Mouse (Mus musculus) hindbrain, embryonic 15.5 days (tissue): ENCODE results near the gene Slc2a8. TPM values are rescaled to one million over a fixed set of nuclear protein-coding genes. Genes with fewer than 3 reads are reported as not detected.
A peak's percentile ranks its signal among the peaks of the same experiment; 100 is the strongest.
"Not testable (repeated sequence)": the region's sequence is repeated elsewhere in the genome, so short reads cannot be mapped to it uniquely, and the experiment has no call there.

Source experiments
- ATAC-seq: fragments of 200-750 bp; cut with Nextera tagmentation; 2 replicates; pipeline ENCODE4 v1.8.0; 2017; ENCODE audit warnings: low read depth, moderate number of reproducible peaks, moderate TSS enrichment; ENCODE audit not compliant: low FRiP score
- H3K27ac ChIP-seq: fragments of 300-500 bp; sonication (generic); replicated peaks from 2 replicates; pipeline ENCODE4 v1.5.1; 2015; ENCODE audit warnings: mild to moderate bottlenecking, inconsistent platforms
- H3K27me3 ChIP-seq: fragments of 300-500 bp; sonication (generic); 2 replicates; pipeline ENCODE4 v1.6.1; 2015; ENCODE audit warnings: control low read depth, inconsistent platforms
- H3K36me3 ChIP-seq: fragments of 300-500 bp; sonication (generic); 2 replicates; pipeline ENCODE4 v1.6.1; 2015; ENCODE audit warnings: control low read depth, inconsistent platforms
- H3K4me1 ChIP-seq: fragments of 300-500 bp; sonication (generic); replicated peaks from 2 replicates; pipeline ENCODE4 v1.6.1; 2015; ENCODE audit warnings: control low read depth, inconsistent platforms
- H3K4me2 ChIP-seq: fragments of 300-500 bp; sonication (generic); 2 replicates; pipeline ENCODE4 v1.6.1; 2015; ENCODE audit warnings: moderate library complexity, mild to moderate bottlenecking, inconsistent platforms
- H3K4me3 ChIP-seq: fragments of 300-500 bp; sonication (generic); 2 replicates; pipeline ENCODE4 v1.5.1; 2015; ENCODE audit warnings: mild to moderate bottlenecking, inconsistent platforms
- H3K9ac ChIP-seq: fragments of 300-500 bp; sonication (generic); 2 replicates; pipeline ENCODE4 v1.6.1; 2015; ENCODE audit warnings: inconsistent platforms
- H3K9me3 ChIP-seq: fragments of 300-500 bp; sonication (generic); 2 replicates; pipeline ENCODE4 v1.6.1; 2016; ENCODE audit warnings: control low read depth, inconsistent platforms
- WGBS: fragments of 180-500 bp; shearing (Covaris S2); methylation state at CpG from one replicate; pipeline ENCODE4 v1.1.7; 2015; 5-methylcytosine and 5-hydroxymethylcytosine counted together
- polyA plus RNA-seq: library from polyadenylated mRNA; unstranded; fragments of >200 nt; fragmentation: Nextera tagmentation; extraction: Ambion mirVana; gene quantifications from 2 replicates; pipeline ENCODE4 v1.2.1, GENCODE M21; 2015

The Slc2a8 gene
- polyA plus RNA-seq = 19.8 and 24.5 TPM in 2 replicates

DNA sequence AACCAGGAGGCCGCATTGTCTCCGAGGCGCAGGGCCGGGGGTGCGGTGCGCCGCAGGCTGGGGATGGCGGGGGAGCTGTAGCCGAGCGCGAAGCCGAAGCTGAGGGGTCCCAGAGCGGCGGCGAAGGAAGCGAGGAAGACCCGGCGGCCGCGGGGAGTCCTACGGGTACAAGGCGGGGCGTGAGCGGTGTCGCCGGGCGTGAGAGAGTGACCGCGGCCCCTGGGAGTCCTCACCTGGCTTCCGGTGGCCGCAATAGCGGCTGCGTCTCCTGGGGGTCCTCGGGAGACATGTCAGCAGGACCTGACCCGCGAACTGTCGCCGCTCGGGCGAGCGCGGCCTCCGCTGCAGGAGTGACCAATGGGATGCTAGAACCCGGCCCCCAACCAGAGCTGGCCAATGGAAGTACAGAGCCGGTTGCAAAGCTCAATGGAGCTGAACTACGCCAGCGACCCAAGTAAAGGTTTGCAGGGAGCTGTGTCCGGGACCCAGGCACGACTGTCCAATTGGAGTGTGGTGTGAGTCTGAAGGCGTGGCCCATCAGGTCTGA, at the start of gene Slc2a8:
Slc2a8 (minus strand) TSS at position 359 of the 547 bp plus-strand sequence.
- Histone ChIP-seq H3K9ac (peak within 1 kb of the TSS; percentile 85), H3K4me3 (peak within 1 kb of the TSS; percentile 79), H3K27ac (peak within 1 kb of the TSS; percentile 77), H3K4me1 (peaks cover 29% of the 10 kb centered on the region), H3K36me3 (peaks cover 9% of the 10 kb centered on the region), H3K27me3 (no peaks in the 10 kb centered on the region), H3K4me2 (peak within 1 kb of the TSS; percentile 94), H3K9me3 (no peaks in the 10 kb centered on the region)
- WGBS = 1% methylated on average over 50 of the region's 50 CpGs
- peak; percentile 99 for ATAC-seq

- WGBS = 78% methylated on average over 4 of the region's 4 CpGs
- no peak for ATAC-seq
- no peaks in the 10 kb centered on the region for H3K27me3 ChIP-seq
Observed at GRCm38 (mm10) chr2:33025040-33025439, 43.2 kb upstream of the Slc2a8 start.

GRCm38 (mm10) chr2:33024564-33024963, 42.7 kb upstream of the Slc2a8 start:
- peak; percentile 73 for ATAC-seq
- no peaks in the 10 kb centered on the region for H3K9me3 ChIP-seq
- 64% methylated on average over 10 of the region's 10 CpGs for WGBS
- H3K9ac ChIP-seq = no peak overlapping the region
- no peaks in the 10 kb centered on the region for H3K27me3 ChIP-seq
- no peak overlapping the region for H3K4me3 ChIP-seq
- H3K36me3 ChIP-seq = peaks cover 12% of the 10 kb centered on the region; the same call in 1 of the 2 replicates
- no peak overlapping the region for H3K27ac ChIP-seq
- H3K4me2 ChIP-seq = no peak overlapping the region
- H3K4me1 ChIP-seq = peaks cover 3% of the 10 kb centered on the region; the same call in 1 of the 2 replicates

More at GRCm38 (mm10) chr2:33025040-33025439, 43.2 kb upstream of the Slc2a8 start:
- Histone ChIP-seq H3K4me3 (no peak overlapping the region), H3K36me3 (peaks cover 12% of the 10 kb centered on the region; the same call in 1 of the 2 replicates), H3K4me2 (no peak overlapping the region), H3K4me1 (peaks cover 3% of the 10 kb centered on the region; the same call in 1 of the 2 replicates), H3K9ac (no peak overlapping the region), H3K27ac (no peak overlapping the region), H3K9me3 (no peaks in the 10 kb centered on the region)

DNA sequence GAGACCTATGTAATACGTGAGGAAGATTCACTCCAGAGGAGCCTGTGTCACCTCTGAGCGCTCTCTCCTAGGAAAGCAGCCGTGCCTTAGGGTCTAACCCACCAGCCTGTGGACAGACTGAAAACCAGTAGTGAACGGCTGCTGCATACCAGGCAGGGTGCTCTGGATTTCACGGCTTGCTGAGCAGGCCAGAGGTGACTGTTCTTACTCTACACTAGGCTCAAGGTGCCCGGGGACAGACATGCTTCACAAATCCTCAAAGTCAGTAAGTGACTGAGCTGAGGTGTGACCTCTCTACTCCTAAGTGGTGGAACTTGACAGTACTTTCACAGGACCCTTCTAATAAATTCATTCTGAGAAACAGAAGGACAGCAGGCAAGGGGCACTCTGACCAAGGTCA, 41.0 kb upstream of the Slc2a8 start:
- no peaks in the 10 kb centered on the region for H3K9me3 ChIP-seq
- H3K27me3 ChIP-seq = no peaks in the 10 kb centered on the region
- no peak overlapping the region for H3K9ac ChIP-seq
- H3K4me1 ChIP-seq = peaks cover 3% of the 10 kb centered on the region; the same call in 1 of the 2 replicates
- H3K4me3 ChIP-seq = no peak overlapping the region
- no peak for ATAC-seq
- H3K27ac ChIP-seq = no peak overlapping the region
- peaks cover 10% of the 10 kb centered on the region; the same call in 1 of the 2 replicates for H3K36me3 ChIP-seq
- 74% methylated on average over 6 of the region's 6 CpGs for WGBS
- H3K4me2 ChIP-seq = no peak overlapping the region

DNA sequence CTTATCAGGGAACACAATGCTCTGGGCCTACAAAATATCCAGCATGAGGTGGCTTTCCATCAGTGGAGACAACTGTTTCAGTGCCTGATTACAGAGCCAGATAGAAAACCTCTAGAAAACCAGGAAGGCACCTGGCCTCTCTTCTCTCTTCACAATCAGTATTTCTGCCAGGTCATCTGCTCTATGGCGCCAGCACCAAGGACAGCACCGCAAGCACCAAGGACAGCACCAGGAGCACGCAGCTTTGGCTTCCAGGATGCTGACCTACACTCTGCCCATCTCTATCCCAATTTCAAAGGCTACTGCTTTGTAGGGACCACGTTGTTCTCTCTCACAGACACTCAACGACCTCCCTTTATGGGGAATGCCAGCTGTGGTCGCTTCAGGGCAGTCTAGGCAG, 36.1 kb upstream of the Slc2a8 start:
- Histone ChIP-seq H3K4me2 (no peak overlapping the region), H3K4me3 (no peak overlapping the region), H3K9ac (no peak overlapping the region), H3K27me3 (no peaks in the 10 kb centered on the region), H3K4me1 (no peaks in the 10 kb centered on the region), H3K36me3 (peaks cover 10% of the 10 kb centered on the region), H3K9me3 (no peaks in the 10 kb centered on the region), H3K27ac (no peak overlapping the region)
- 14% methylated on average over 6 of the region's 6 CpGs for WGBS
- no peak for ATAC-seq

GRCm38 (mm10) chr2:33017191-33017590, 35.3 kb upstream of the Slc2a8 start:
- H3K27me3 ChIP-seq = no peaks in the 10 kb centered on the region
- WGBS = 83% methylated on average over 2 of the region's 2 CpGs
- no peak overlapping the region for H3K27ac ChIP-seq
- no peak for ATAC-seq
- H3K4me3 ChIP-seq = no peak overlapping the region
- no peaks in the 10 kb centered on the region for H3K4me1 ChIP-seq
- H3K36me3 ChIP-seq = peaks cover 13% of the 10 kb centered on the region
- no peak overlapping the region for H3K9ac ChIP-seq
- no peak overlapping the region for H3K4me2 ChIP-seq
- H3K9me3 ChIP-seq = no peaks in the 10 kb centered on the region

GRCm38 (mm10) chr2:33014877-33015276, 33.0 kb upstream of the Slc2a8 start:
- H3K9me3 ChIP-seq = no peaks in the 10 kb centered on the region
- H3K4me1 ChIP-seq = no peaks in the 10 kb centered on the region
- H3K27ac ChIP-seq = no peak overlapping the region
- peak; percentile 38; the same call in 1 of the 2 replicates for ATAC-seq
- H3K4me3 ChIP-seq = no peak overlapping the region
- no peak overlapping the region for H3K4me2 ChIP-seq
- no peak overlapping the region for H3K9ac ChIP-seq
- peaks cover 13% of the 10 kb centered on the region for H3K36me3 ChIP-seq
- H3K27me3 ChIP-seq = no peaks in the 10 kb centered on the region
- WGBS = 49% methylated on average over 5 of the region's 5 CpGs

DNA sequence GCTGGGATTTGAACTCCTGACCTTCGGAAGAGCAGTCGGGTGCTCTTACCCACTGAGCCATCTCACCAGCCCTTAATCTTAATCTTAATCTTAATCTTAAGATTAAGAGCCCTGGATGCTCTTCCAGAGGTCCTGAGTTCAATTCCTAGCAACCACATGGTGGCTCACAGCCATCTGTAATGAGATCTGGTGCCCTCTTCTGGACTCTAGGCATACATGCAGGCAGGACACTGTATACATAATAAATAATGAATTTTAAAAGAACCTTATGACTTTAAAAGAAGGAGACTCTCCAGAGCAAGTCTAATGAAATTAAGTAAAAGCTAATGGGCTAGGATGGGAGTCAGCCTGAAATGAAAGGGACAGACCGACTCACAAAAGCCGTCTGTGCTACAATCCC, 27.2 kb upstream of the Slc2a8 start:
- H3K27me3 ChIP-seq, H3K4me1 ChIP-seq, H3K4me3 ChIP-seq, H3K4me2 ChIP-seq, H3K27ac ChIP-seq, H3K9ac ChIP-seq, H3K9me3 ChIP-seq, ATAC-seq: not testable (repeated sequence)
- 89% methylated on average over 4 of the region's 4 CpGs for WGBS
- H3K36me3 ChIP-seq = peaks cover 38% of the 10 kb centered on the region

- Histone ChIP-seq H3K27ac (no peak overlapping the region), H3K36me3 (peaks cover 38% of the 10 kb centered on the region), H3K4me1 (no peaks in the 10 kb centered on the region), H3K9me3 (no peaks in the 10 kb centered on the region), H3K27me3 (no peaks in the 10 kb centered on the region), H3K9ac (no peak overlapping the region), H3K4me3 (no peak overlapping the region), H3K4me2 (no peak overlapping the region)
- no peak for ATAC-seq
- 63% methylated on average over 5 of the region's 5 CpGs for WGBS
Observed at GRCm38 (mm10) chr2:33005041-33005440, 23.2 kb upstream of the Slc2a8 start.

GRCm38 (mm10) chr2:33002144-33002543, 20.3 kb upstream of the Slc2a8 start:
- Histone ChIP-seq H3K9ac (no peak overlapping the region), H3K4me3 (no peak overlapping the region), H3K27me3 (no peaks in the 10 kb centered on the region), H3K36me3 (peaks cover 35% of the 10 kb centered on the region), H3K27ac (no peak overlapping the region), H3K4me2 (no peak overlapping the region), H3K9me3 (no peaks in the 10 kb centered on the region), H3K4me1 (no peaks in the 10 kb centered on the region)
- WGBS = 87% methylated on average over 7 of the region's 7 CpGs
- ATAC-seq = no peak

DNA sequence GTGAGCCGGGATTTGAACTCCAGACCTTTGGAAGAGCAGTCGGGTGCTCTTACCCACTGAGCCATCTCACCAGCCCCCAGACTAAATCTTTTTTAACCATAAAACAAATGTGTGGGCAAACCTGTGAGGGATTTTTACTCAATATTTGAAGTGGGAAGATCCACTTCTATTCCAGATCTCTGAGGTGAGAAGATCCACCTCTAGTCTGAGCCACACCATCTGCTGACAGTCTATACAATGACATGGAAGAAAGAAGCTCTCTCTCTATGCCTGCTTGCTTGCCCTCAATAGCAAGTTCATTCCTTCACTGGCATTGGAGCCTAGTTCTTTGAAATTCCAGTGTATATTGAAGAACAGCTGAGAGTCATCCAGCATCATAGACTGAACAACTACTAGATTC, 17.9 kb upstream of the Slc2a8 start:
- Histone ChIP-seq H3K9me3 (no peaks in the 10 kb centered on the region), H3K4me1 (no peaks in the 10 kb centered on the region), H3K9ac (no peak overlapping the region), H3K36me3 (peaks cover 16% of the 10 kb centered on the region), H3K4me2 (no peak overlapping the region), H3K4me3 (no peak overlapping the region), H3K27ac (no peak overlapping the region), H3K27me3 (no peaks in the 10 kb centered on the region)
- ATAC-seq = no peak
- WGBS = 98% methylated on average over 2 of the region's 2 CpGs

- Histone ChIP-seq H3K4me3 (no peak overlapping the region), H3K9ac (no peak overlapping the region), H3K4me1 (no peaks in the 10 kb centered on the region), H3K9me3 (no peaks in the 10 kb centered on the region), H3K27ac (no peak overlapping the region), H3K36me3 (peaks cover 7% of the 10 kb centered on the region; the same call in 1 of the 2 replicates), H3K27me3 (no peaks in the 10 kb centered on the region), H3K4me2 (no peak overlapping the region)
- ATAC-seq = no peak
- 82% methylated on average over 4 of the region's 4 CpGs for WGBS
Observed at GRCm38 (mm10) chr2:32997792-32998191, 15.9 kb upstream of the Slc2a8 start.

DNA sequence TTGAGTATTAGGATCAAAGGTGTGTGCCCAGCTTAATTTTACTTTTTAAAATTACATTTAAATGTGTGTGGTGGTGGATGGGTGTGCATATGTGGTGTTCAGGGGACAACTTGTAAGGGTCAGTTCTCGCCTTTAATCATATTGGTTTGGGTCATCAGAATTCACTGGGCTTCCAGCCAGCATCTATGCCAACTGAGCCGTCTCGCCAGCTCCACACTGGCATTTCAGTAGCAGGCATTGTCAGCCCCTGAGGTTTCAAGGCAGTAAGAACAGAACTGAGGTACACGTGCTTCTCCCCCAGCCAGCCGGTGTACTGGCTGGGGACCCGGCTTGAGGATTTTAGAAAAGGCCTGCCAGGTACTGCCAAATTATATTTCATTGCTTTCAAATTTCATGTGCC, 15.2 kb upstream of the Slc2a8 start:
- Histone ChIP-seq H3K4me3 (no peak overlapping the region), H3K4me1 (no peaks in the 10 kb centered on the region)

More for the DNA sequence above, 15.2 kb upstream of the Slc2a8 start:
- ATAC-seq = no peak
- H3K27ac ChIP-seq = no peak overlapping the region
- no peaks in the 10 kb centered on the region for H3K9me3 ChIP-seq
- 59% methylated on average over 6 of the region's 6 CpGs for WGBS
- H3K27me3 ChIP-seq = no peaks in the 10 kb centered on the region
- H3K9ac ChIP-seq = no peak overlapping the region
- H3K4me2 ChIP-seq = no peak overlapping the region
- H3K36me3 ChIP-seq = peaks cover 5% of the 10 kb centered on the region; the same call in 1 of the 2 replicates
